Mouse (Mus musculus): Measurements from ENCODE around the gene Npepps. TPM values are rescaled to one million over a fixed set of nuclear protein-coding genes. Genes with fewer than 3 reads are reported as not detected.
"Not testable (repeated sequence)": the region's sequence is repeated elsewhere in the genome, so short reads cannot be mapped to it uniquely, and the experiment has no call there.

Npepps gene
- total RNA-seq, 2 experiments from 2014 or later = 75.6 to 79.8 TPM

DNA sequence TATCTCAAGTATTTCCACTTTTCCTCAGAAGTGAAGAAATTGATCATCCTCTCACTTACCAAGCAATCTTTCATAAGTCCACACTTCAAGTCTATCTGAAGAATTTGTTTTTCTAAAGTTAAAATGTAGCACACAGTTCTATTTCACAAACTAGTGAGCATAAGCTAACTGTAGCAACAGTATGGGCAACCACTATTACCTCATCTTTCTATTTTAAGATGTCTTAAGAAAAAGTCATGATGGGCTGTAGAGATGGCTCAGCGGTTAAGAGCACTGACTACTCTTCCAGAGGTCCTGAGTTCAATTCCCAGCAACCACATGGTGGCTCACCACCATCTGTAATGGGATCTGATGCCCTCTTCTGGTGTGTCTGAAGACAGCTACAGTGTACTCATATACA is 13.9 kb downstream of the Npepps start:
- intact Hi-C loops (cut with DNase I) = loop anchor here (10.0 kb wide), 1 partner anchor 48 kb away; the partner anchor contains the start of gene Mrpl45
- not testable (repeated sequence) for DNase-seq (ENCODE audit: low spot score)

DNA sequence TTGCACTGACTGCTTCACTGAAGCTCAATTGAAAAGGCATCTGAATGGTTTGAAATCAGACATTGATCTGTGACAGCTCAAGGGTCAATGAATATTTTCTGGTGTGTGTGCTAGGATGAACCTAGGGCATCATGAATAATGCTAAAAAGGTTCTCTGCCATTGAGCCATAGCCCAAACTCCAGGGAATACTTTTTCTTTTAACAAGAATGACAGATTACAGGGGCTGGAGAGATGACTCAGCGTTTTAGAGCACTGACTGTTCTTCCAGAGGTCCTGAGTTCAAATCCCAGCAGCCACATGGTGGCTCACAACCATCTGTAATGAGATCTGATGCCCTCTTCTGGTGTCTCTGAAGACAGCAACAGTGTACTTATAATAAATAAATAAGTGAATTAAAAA is 30.8 kb downstream of the Npepps start:
- DNase-seq (ENCODE audit: low spot score); intact Hi-C loops (cut with DNase I): not testable (repeated sequence)

DNA sequence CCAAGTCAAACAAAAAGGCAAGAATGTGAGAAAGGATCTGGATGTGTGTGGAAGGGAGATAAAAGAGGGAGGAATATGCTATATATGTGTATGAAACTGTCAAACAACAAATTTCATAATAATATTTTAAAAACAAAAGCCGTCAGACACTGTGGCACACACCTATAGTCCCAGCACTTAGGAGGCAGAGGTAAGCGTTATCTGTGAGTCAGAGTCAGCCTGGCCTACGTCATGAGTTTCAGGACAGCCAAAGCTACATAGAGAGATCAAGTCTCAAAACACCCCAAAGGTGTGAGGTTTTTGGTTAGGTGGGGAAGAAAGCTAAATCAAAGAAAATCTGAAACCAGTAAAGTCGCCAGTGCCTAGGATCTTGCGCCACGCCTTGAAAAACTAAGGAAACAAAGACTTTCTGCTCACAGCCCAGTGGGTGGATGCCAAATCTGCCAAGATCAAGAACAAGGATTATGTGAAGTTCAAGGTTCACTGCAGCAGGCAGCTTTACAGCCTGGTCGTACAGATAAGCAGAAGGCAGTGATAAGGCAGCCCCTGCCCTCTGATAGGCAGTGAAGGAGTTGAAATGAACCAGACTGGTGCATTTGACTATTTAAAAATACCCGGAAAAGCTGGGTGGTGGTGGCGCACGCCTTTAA is 33.8 kb downstream of the Npepps start:
- DNase-seq (ENCODE audit: low spot score) = no peak
- intact Hi-C loops (cut with DNase I) = no loop called here

DNA sequence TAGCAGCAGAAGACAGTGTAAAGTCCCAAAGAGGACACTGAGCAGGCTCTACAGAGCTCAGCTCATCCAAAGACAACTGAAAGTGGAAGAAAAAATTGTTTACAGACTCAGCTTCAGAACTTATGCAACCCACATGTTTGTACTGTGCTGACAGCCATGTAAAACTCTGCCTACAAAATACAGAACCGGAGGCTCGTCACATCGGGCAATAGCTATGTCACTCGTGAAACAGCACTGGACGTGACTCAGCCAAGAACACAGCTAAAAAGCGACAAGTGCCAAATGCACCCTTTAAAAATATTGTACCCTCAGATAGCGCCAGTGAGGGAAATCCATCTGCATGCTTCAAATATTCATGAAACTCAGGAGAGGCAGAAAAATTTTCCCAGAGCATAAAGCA is 39.1 kb downstream of the Npepps start:
- intact Hi-C loops (cut with DNase I) = no loop called here
- DNase-seq (ENCODE audit: low spot score) = no peak

DNA sequence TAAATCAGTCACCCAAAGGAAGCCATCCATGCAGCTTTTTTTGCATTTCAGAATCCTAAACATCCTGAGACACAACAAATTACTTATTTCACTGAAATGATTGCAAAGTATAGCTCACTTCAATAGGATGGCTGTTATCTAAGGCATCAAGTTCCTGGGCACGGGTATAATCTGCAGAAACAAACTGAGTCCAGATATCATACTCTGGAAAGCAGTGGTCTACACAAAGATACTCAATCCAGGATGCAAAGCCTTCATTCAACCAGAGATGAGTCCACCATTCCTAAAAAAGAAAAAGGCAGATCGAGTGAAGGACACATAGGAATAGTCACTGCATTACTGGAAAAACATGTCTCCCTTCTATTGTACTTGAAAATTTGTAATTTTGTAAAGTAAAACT is 42.5 kb downstream of the Npepps start:
- no peak for DNase-seq (ENCODE audit: low spot score)
- intact Hi-C loops (cut with DNase I) = no loop called here

DNA sequence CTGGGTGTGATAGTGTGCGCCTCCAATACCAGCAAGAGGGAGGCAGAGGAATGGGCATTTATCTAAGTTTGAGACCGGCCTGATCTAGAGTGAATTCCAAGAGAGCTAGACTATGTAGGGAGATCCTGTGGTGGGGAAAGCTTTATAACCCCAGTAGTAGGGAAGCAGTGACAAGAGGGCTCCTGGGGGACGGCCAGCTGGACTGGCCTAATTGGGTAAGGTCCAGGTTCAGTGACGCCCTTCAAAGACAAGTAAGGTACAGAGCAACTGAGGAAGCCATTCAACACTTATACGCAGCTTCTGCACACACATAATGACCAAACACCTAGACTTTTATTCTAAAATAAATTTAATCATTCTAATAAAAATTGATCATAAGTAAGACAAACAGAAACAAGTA is 48.0 kb downstream of the Npepps start:
- no peak for DNase-seq (ENCODE audit: low spot score)
- intact Hi-C loops (cut with DNase I) = no loop called here

DNA sequence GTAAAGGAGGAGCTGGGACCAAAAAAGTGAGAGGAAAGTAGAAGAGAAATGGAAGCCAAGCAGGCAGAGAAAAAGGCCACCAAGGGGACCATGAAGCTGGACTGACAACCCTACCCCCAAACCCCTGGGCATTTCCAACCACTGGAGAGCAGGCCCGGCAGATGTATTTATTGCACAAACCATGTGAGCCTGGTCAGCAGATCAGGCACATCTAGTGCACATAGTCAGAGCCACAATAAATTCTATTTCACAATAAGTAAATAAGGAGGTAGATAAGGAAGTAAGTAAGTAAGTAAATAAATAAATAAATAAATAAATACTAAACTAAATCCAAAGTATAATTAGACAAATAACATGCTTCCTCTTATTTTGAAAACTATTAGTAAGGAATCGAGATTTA is 51.0 kb downstream of the Npepps start:
- intact Hi-C loops (cut with DNase I) = no loop called here

DNA sequence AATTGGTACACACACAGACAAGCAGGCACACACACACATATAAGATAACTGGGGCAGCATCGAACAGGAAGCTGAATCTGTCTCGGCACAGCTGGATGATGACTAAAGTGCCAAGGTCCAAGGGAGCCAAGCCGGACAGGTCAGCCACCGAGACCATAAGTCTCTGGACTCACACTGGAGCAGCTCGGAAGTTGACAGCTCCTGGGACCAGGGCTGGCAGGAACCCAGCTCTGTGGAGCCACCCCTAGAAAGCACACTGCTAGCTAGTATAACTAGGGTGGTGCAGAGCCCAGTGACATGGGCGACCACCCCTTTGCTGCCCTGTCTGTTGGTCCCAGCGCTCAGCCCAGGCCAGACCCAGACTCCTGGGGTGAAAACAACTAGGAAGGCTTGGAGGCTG is 51.5 kb downstream of the Npepps start:
- DNase-seq (ENCODE audit: low spot score) = no peak
- intact Hi-C loops (cut with DNase I) = no loop called here

More for the DNA sequence above, 51.0 kb downstream of the Npepps start:
- DNase-seq (ENCODE audit: low spot score) = no peak

DNA sequence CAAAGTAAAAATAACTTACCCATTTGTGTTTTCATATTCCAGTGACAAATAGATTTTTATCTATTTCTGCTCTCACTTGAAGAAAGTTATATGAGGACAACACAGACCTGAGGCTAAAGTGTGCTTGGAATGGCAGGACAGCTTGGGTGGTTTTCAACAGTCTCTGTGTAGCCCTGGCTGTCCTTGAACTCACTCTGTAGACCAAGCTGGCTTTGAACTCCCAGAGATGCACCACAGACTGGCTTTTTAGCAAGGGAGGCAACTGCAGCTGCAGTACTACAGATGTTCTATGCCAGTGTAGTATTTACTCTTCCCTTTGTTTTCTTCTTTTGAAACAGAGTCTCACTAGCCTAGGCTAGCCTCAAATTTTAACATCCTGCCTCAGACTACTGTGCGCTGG is 54.3 kb downstream of the Npepps start:
- DNase-seq (ENCODE audit: low spot score) = no peak
- intact Hi-C loops (cut with DNase I) = no loop called here

DNA sequence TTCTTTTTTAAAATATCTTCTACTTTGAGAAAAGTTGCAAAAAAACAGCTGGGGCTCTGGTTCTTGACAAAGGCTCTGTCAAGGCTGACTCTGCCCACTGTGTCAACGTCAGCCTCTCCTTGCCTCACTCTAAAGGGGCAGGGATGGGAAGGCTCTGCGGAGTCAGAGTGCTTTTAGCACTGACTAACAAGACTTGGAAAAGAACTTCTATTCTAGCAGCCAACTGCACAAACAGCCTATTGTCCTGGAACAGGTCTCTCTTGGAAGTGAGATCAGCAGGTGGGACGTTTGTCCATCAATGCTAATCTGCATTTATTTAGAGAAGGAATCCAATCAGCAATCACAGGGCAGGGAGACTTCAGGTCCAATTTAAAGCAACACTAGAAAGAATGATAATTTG is 57.0 kb downstream of the Npepps start:
- no peak for DNase-seq (ENCODE audit: low spot score)
- intact Hi-C loops (cut with DNase I) = no loop called here

DNA sequence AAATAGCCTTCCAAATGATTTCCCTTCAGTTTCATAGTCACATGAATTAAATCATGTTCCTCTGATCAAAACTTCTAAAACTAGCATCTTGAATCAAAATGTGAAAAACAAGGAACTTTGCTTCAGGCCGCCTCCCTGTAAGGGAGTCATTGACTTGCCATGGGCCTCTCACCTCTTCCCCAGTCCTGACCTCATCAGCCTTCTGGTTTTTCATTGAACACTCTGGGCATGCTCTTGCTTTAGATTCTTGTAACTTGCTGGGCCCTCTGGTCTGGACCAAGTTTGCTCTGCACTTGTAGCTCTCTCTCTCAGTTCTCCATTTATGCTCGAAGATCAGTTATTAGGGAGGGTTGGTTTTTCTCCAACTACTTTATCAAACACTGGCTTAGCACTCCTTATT is 58.8 kb downstream of the Npepps start:
- DNase-seq (ENCODE audit: low spot score) = no peak
- intact Hi-C loops (cut with DNase I) = no loop called here

DNA sequence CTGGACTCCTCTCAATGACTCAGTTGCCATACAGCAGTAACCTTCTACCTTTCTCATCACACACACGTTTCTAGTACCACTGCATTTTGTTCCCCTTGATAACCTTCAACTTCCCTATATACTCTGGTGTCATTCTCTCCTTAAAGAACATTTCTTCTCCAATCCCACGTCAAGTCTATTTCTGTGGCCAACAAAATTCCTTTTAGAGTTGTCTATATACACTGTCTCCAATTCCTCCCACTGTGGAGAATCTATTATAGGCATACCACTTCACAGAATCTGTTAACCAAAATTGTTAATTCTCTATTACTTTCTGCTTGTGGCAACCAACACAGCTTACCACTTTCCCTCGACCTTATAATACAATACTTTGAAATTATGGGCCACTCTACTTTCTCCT is 60.2 kb downstream of the Npepps start:
- DNase-seq (ENCODE audit: low spot score) = no peak
- intact Hi-C loops (cut with DNase I) = no loop called here

DNA sequence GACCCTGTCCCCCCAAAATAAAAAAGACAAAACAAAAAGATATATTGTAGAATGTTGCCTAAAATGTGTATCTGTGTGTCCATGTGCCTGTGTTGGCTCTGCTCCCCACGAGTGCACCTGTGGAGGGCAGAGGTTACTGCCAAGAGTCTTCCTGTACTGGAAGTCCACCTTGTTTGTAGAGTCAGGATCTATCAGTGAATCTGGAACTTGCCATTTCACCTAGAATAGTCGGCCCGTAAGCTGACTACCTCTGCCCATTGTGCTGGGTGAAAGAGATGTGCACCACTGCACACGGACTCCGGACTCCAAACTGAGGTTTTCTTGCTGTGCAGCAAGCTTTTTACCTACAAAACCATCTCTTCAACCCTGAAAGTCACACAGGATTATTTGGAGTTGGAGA is 66.0 kb downstream of the Npepps start:
- no peak for DNase-seq (ENCODE audit: low spot score)
- intact Hi-C loops (cut with DNase I) = no loop called here

DNA sequence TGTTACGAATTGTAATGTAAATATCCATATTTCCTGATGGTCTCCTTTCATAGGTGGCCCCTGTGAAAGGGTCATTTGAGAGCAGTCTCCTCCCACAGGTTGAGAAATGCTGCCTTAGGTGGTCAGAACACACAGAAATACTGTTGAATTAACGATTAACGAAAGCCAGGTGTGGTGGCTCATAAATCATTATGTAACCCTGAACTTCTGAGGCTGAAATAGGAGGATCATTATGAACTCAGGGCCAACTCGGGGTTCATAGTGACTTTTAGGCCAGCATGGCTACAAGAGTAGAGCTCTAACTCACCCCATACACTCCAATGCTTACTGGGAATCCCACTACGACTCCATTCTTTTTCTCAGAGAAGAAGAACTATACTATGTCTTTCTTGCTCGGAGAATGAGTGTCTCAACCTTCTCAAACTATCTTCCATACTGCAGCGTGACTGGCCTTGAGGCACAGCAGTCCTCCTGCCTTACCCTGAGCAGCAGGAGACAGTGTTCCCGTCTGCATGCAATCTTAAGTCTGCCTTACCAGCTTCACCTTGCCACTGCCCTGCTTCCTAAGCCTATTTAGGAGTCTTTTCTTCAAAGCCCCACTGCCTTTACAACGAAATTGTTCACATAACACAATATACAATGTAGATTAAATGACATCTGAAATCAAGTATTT is 69.6 kb downstream of the Npepps start:
- intact Hi-C loops (cut with DNase I) = no loop called here

DNA sequence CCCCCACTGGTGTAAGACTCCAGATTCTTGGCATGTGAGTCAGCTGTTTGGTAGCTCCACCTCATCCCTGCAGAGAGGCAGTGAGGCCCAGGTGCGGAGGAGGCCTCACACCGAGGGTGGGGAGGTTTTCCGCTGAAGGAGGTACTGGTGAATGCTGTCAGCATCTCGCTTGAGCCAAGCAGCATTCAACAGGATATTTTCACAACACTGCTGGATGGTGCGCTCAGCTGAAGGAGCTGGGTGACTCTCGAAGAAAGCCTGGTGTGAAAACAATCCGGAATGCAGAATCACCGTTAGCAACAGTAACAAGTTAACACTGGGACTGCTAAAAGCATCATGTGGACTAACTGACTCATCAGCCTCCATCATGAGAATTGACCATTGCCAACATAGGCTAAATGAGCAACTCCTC is 73.4 kb downstream of the Npepps start:
- DNase-seq (ENCODE audit: low spot score) = no peak
- intact Hi-C loops (cut with DNase I) = no loop called here

More for the DNA sequence above, 69.6 kb downstream of the Npepps start:
- DNase-seq (ENCODE audit: low spot score) = no peak

DNA sequence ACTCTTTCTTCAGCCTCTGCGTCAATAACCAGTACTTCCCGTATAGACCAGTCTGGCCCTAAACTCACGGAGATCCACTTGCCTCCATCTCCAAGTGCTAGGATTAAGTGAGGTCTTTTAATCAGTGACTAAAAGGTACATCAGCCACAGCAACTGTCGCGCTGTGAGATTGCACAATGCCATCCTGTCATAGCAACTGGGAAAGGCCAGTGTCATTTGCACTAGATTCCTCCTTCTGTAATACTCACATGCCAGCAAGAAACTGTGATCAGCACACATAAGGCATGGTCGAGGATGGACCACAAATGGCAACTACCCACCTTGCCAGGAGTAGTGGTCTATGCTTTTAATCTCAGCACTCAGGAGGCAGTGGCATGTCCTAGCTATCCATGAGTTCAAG is 80.9 kb downstream of the Npepps start:
- intact Hi-C loops (cut with DNase I) = loop anchor here (2.0 to 5.0 kb wide), 2 partner anchors 113 to 129 kb away; no protein-coding TSS in a partner anchor
- no peak for DNase-seq (ENCODE audit: low spot score)

DNA sequence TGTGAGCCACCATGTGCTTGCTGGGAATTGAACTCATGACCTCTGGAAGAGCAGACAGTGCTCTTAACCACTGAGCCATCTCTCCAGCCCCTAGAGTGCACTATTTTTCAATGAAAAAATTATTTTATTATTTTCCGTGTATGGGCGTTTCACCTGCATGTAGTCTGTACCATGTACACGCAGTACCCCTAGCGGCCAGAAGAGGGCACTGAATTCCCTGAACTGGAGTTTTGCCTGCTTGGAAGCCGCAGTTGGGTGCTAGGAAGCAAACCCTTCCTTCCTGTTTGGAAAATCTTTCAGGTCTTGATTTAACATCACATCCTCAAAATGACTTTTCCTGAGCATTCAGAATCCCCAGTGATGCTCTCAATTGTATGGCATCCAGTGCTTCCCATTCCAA is 81.8 kb downstream of the Npepps start:
- intact Hi-C loops (cut with DNase I) = loop anchor here (2.0 to 5.0 kb wide), 2 partner anchors 114 to 130 kb away; no protein-coding TSS in a partner anchor

DNA sequence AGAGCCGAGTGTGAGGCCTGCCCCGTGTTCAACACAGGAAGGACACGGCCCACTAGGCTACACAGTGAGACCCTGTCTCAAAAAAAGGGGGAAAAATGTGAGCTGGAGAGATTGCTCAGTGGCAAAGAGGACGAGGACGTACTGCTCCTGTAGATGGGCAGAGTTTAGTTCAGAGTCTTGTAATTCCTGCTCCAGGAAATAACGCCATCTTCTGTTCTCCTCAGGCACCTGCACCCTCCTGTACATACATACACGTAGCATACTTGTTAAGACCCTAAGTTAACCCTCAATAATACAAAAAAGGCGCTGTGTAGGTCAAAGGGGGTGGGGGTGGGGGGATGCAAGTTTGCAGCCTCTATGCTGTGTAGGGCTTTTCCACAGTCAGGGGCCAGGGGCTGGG is 83.4 kb downstream of the Npepps start:
- intact Hi-C loops (cut with DNase I) = loop anchor here (5.0 kb wide), 1 partner anchor 115 kb away; no protein-coding TSS in a partner anchor
- no peak for DNase-seq (ENCODE audit: low spot score)

More for the DNA sequence above, 81.8 kb downstream of the Npepps start:
- no peak for DNase-seq (ENCODE audit: low spot score)

DNA sequence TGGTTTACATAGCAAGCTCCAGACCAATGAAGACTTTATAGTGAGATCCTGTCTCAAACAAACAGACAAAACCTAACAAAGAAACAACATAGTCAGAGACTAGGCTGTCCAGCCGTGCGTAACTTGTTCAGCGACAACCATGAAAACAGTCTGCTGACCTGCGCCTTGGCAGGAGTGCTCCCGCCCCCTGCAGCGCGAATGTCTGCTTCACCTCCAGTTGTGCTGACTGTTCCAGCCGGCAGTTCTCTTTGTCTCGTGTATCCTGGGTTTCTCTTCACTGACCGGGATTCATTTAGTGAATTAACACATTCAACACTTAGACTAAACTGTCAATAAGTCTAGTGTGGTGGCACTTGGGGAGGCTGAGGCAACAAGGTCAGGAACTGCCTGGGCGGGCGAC is 83.9 kb downstream of the Npepps start:
- no peak for DNase-seq (ENCODE audit: low spot score)
- intact Hi-C loops (cut with DNase I) = loop anchor here (5.0 kb wide), 1 partner anchor 116 kb away; no protein-coding TSS in a partner anchor

DNA sequence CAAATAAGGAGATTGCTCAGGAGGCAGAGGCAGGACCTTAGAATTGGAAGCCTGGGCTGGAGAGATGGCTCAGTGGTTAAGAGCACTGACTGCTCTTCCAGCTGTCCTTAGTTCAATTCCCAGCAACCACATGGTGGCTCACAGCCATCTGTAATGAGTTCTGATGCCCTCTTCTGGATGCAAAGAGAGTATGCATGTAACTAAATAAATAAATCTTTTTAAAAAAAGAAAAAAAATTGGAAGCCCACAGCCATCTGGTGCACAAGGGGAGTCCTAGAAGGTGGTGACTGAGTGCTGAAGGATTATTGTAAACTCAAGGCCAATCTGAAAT is 87.9 kb downstream of the Npepps start:
- intact Hi-C loops (cut with DNase I) = no loop called here
- DNase-seq (ENCODE audit: low spot score) = no peak

DNA sequence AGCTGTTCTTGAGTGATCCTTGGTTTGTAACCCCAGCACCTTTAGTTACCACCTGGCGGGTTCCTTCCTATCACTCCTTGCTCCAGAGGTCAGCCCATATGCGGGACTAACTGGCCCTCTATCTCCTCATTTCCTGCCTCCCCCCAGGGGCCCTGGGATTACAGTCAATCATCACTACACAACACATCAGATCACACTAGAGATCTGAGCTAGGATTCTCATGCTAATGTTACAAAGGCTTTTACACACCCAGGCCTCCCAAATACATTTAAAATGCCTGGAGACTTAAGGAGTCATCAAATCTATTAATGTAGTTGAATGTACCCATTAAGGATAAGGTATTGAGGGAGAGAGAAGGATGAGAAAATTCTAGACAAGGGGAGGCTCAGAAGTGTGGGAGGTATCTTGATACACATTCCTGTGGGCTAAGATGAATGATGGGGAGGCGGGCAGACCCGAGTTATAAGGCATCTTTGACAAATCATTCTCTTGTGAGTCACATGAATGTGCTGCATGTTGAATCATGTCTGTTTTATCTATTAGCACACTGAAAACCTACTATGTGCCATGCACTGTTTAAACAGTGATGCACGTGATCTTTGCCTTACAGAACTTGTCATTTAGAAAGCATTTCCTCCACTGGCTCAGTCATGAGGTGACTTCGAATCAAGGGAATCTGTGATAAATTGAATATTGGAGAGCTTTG is 88.4 kb downstream of the Npepps start:
- DNase-seq (ENCODE audit: low spot score) = no peak
- intact Hi-C loops (cut with DNase I) = no loop called here
